Mouse (Mus musculus) intestine, postnatal 0 days (tissue): ENCODE measurements around the gene Sbp. TPM values are rescaled to one million over a fixed set of nuclear protein-coding genes. Genes with fewer than 3 reads are reported as not detected.

Experiments used
- ATAC-seq: fragments of 200-750 bp; cut with Nextera tagmentation; 2 replicates; pipeline ENCODE4 v1.8.0; 2017; ENCODE audit warnings: mild to moderate bottlenecking, moderate TSS enrichment, moderate library complexity
- H3K27ac ChIP-seq: fragments of 300-500 bp; sonication (generic); 2 replicates; pipeline ENCODE4 v1.5.1; 2014; ENCODE audit warnings: mild to moderate bottlenecking, low read depth, low read length, moderate library complexity
- H3K27me3 ChIP-seq: fragments of 300-500 bp; sonication (generic); replicated peaks from 2 replicates; pipeline ENCODE4 v1.6.1; 2014; ENCODE audit warnings: low read length, mixed read lengths; ENCODE audit not compliant: control insufficient read depth, insufficient read depth
- H3K36me3 ChIP-seq: fragments of 300-500 bp; sonication (generic); 2 replicates; pipeline ENCODE4 v1.6.1; 2014; ENCODE audit warnings: mild to moderate bottlenecking, moderate library complexity; ENCODE audit not compliant: control insufficient read depth, insufficient read depth
- H3K4me1 ChIP-seq: fragments of 300-500 bp; sonication (generic); replicated peaks from 2 replicates; pipeline ENCODE4 v1.6.1; 2014; ENCODE audit warnings: antibody characterized with exemption, low read length, mixed read lengths; ENCODE audit not compliant: control insufficient read depth, insufficient read depth
- H3K4me2 ChIP-seq: fragments of 300-500 bp; sonication (generic); replicated peaks from 2 replicates; pipeline ENCODE4 v1.6.1; 2014; ENCODE audit warnings: low read depth, mild to moderate bottlenecking, moderate library complexity
- H3K4me3 ChIP-seq: fragments of 300-500 bp; sonication (generic); 2 replicates; pipeline ENCODE4 v1.5.1; 2014; ENCODE audit warnings: low read depth, low read length
- H3K9ac ChIP-seq: fragments of 300-500 bp; sonication (generic); 2 replicates; pipeline ENCODE4 v1.6.1; 2014; ENCODE audit warnings: mild to moderate bottlenecking, low read depth, low read length
- H3K9me3 ChIP-seq: fragments of 300-500 bp; sonication (generic); 2 replicates; pipeline ENCODE4 v1.6.1; 2016; ENCODE audit warnings: mixed run types; ENCODE audit not compliant: control insufficient read depth
- CTCF ChIP-seq: sonication (generic); IDR thresholded peaks from 2 replicates; pipeline ENCODE4 v1.5.1; 2016; ENCODE audit warnings: low read depth, mild to moderate bottlenecking, control low read depth, antibody characterized with exemption, moderate library complexity
- WGBS: fragments of 180-500 bp; shearing (Covaris S2); extraction: QIAGEN DNeasy Blood & Tissue Kit; methylation state at CpG from one replicate; pipeline ENCODE4 v1.1.7; 2014; 5-methylcytosine and 5-hydroxymethylcytosine counted together
- polyA plus RNA-seq: library from polyadenylated mRNA; unstranded; fragments of >200 nt; fragmentation: Nextera tagmentation; extraction: Ambion mirVana; gene quantifications from 2 replicates; pipeline ENCODE4 v1.2.1, GENCODE M21; 2015

The Sbp gene
- polyA plus RNA-seq, 1 experiment from 2014 or later = not detected

DNA sequence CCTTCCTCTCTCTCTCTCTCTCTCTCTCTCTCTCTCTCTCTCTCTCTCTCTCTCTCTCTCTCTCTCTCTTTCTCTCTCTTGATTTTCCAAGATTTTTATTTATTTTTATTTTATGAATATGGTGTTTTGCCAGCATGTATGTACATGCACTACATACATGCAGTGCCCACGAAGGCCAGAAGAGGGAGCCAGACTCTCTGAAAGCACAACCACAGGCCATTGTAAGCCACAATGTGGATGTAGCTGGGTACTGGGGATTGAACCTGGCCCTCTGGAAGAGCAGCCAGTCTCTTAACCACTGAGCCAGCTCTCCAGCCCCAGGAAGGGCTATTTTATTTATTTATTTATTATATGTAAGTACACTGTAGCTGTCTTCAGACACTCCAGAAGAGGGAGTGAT, 27.8 kb downstream of the Sbp start:
- H3K9me3 ChIP-seq = no peaks in the 10 kb centered on the region
- no peak overlapping the region for H3K9ac ChIP-seq
- TF ChIP-seq CTCF = peak; percentile 85
- no peak overlapping the region for H3K4me2 ChIP-seq
- no peak for ATAC-seq
- WGBS = 0% methylated on average over 1 of the region's 1 CpGs
- no peak overlapping the region for H3K4me3 ChIP-seq
- peaks cover 11% of the 10 kb centered on the region; the same call in 1 of the 2 replicates for H3K4me1 ChIP-seq
- H3K27me3 ChIP-seq = no peaks in the 10 kb centered on the region
- no peaks in the 10 kb centered on the region for H3K36me3 ChIP-seq
- peak overlapping the region; percentile 92; the same call in 1 of the 2 replicates for H3K27ac ChIP-seq

DNA sequence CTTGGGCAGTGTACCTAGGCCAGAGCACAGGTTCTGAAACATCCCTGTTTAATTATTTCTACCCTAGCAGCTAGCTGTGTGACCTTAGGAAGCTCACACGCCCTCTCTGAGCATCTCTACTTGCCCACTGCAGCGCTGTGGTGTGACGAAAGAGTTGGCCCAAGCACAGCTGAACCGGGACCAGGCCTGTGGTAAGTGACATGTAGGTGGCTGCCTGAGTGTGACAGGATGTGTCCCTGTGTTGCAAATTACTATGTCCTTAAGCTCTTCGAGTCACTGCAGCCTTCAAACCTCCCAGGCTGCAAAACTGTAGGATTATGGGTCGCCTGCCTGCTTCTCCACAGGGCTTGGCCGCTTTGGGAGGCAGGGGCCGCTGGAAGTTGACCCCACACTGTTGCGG, 29.8 kb downstream of the Sbp start:
- Histone ChIP-seq H3K9me3 (no peaks in the 10 kb centered on the region), H3K36me3 (no peaks in the 10 kb centered on the region), H3K4me3 (no peak overlapping the region), H3K4me2 (no peak overlapping the region), H3K27ac (no peak overlapping the region), H3K9ac (no peak overlapping the region), H3K4me1 (peaks cover 14% of the 10 kb centered on the region; the same call in 1 of the 2 replicates), H3K27me3 (no peaks in the 10 kb centered on the region)
- no peak for TF ChIP-seq CTCF
- WGBS = 85% methylated on average over 9 of the region's 9 CpGs
- no peak for ATAC-seq

DNA sequence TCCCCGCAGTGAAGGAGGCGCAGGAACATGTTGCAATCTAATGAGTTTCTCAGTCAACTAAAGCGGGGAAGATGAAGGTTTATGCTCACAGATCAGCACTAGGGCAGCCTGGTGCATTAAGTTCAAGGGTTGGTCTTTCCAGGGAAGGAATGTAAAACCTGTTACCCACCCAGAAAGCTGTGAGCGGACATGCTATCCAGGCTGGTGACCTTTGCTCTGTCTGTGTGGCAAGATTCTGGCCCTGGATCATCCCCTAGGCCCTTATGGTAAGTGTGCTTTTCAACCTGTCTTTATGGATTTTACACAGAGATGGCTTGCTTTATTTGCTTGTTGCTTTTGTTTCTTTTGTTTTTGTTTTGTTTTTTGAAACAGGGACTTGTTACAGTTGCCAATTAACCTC, 35.2 kb downstream of the Sbp start:
- no peaks in the 10 kb centered on the region for H3K27me3 ChIP-seq
- no peak overlapping the region for H3K4me3 ChIP-seq
- 43% methylated on average over 4 of the region's 4 CpGs for WGBS
- H3K4me2 ChIP-seq = no peak overlapping the region
- TF ChIP-seq CTCF = no peak
- ATAC-seq = peak; percentile 74
- peak overlapping the region; percentile 54; the same call in 1 of the 2 replicates for H3K27ac ChIP-seq
- no peak overlapping the region for H3K9ac ChIP-seq
- H3K4me1 ChIP-seq = peaks cover 10% of the 10 kb centered on the region; the same call in 1 of the 2 replicates
- H3K36me3 ChIP-seq = no peaks in the 10 kb centered on the region
- H3K9me3 ChIP-seq = no peaks in the 10 kb centered on the region

DNA sequence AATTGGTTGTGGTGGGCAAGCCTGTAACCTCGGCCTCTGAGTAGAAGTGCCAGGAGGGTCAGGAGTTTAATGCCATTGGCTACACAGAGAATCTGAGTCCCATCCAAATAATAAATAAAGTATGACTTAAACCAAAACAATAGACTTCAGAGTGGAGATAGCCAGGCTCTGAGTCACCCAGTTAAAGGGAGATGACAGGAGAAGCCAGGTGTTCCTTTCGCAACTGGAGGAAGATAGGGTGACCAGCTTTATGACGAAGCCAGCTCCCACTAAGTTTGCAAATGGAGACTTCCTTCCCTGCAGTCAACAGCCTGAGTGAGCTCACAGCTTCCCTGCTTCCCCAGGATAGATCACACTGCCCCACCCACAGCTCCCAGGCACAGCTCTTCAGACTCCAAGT, 38.0 kb downstream of the Sbp start:
- H3K9me3 ChIP-seq = no peaks in the 10 kb centered on the region
- H3K9ac ChIP-seq = no peak overlapping the region
- H3K27me3 ChIP-seq = no peaks in the 10 kb centered on the region
- no peaks in the 10 kb centered on the region for H3K36me3 ChIP-seq
- 48% methylated on average over 3 of the region's 3 CpGs for WGBS
- peak overlapping the region; percentile 75 for H3K27ac ChIP-seq
- peak; percentile 36 for ATAC-seq
- H3K4me2 ChIP-seq = no peak overlapping the region
- no peak overlapping the region for H3K4me3 ChIP-seq
- peaks cover 15% of the 10 kb centered on the region for H3K4me1 ChIP-seq
- TF ChIP-seq CTCF = no peak

DNA sequence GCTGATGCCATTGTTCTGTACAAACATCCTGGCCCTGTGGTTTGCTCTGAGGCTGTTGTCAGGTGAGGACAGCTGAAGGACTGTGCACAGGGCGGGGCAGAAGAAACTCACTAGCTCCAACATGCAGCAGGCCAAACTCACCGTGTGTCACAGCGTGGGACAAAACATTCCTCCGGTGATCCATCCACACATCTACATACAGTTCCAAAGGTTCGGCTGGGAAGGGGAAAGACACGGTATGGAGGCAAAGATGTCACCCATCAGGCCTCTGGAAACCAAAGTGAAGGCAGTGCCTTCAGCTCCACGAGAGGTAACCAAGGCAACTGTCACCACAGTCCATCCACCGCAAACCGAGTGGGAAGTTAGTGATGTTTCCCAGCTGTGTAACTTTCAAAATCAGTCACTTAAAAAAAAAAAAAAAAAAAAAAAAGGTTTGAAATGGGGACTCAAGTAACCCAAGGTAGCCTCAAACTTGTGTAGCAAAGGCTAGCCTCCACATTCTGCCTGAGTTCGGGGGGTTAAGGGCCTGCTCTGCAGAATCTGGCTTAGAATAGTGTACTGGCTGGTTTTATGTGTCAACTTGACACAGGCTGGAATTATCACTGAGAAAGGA, 38.9 kb downstream of the Sbp start, which contains the start of gene Prss30:
TSS of gene Prss30 (minus strand) at position 270 of the 613 bp plus-strand sequence.
- H3K4me1 ChIP-seq = peaks cover 15% of the 10 kb centered on the region; the same call in 1 of the 2 replicates
- H3K9me3 ChIP-seq = no peaks in the 10 kb centered on the region
- H3K27ac ChIP-seq = peak within 1 kb of the TSS; percentile 75
- no peak within 1 kb of the TSS for H3K9ac ChIP-seq
- H3K36me3 ChIP-seq = no peaks in the 10 kb centered on the region
- H3K27me3 ChIP-seq = no peaks in the 10 kb centered on the region
- H3K4me3 ChIP-seq = no peak within 1 kb of the TSS
- no peak for TF ChIP-seq CTCF
- ATAC-seq = 0 out of 2 replicates have a peak, but pooled peaks have one; percentile 19
- H3K4me2 ChIP-seq = no peak within 1 kb of the TSS
- WGBS = 59% methylated on average over 10 of the region's 10 CpGs

DNA sequence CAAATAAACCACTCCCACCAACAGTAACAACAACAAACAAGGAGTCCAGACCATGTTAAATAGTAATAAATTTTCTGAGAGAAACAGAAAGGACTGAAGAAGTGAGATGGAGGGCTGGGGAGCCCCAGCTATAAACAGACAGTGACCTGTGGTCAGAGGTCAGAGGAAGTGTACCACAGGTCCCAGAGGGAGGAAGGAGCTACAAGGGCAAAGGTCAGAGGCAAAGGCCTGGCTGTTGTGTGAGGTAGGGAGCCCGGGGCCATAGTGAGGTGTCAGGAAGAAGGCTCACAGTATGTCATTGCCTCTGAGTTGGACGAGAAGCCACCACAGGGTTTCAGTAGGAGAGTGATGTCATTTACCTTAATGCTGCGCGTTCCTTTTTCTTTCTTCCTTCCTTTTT, 41.4 kb downstream of the Sbp start:
- WGBS = 31% methylated on average over 4 of the region's 4 CpGs
- ATAC-seq = peak; percentile 79
- Histone ChIP-seq H3K27ac (peak overlapping the region; percentile 51), H3K4me1 (peaks cover 5% of the 10 kb centered on the region; the same call in 1 of the 2 replicates), H3K36me3 (no peaks in the 10 kb centered on the region), H3K27me3 (no peaks in the 10 kb centered on the region), H3K9me3 (no peaks in the 10 kb centered on the region), H3K9ac (no peak overlapping the region), H3K4me3 (no peak overlapping the region), H3K4me2 (0 out of 2 replicates have a peak overlapping the region, but pooled peaks have one; percentile 17)
- no peak for TF ChIP-seq CTCF
